Mouse (Mus musculus) ES-E14 (cell line): Measurements from ENCODE around the gene Dnajb8. TPM values are rescaled to one million over a fixed set of nuclear protein-coding genes. Genes with fewer than 3 reads are reported as not detected.

Experiments used
- DNase-seq: peaks from one replicate; pipeline ENCODE4 v3.0.0-alpha.2; 2013; ENCODE audit warnings: low read depth, low spot score
- H3K27ac ChIP-seq: 2 replicates; pipeline ENCODE4 v1.5.1; 2012; ENCODE audit warnings: low read depth, mild to moderate bottlenecking, low read length, moderate library complexity, mixed read lengths; ENCODE audit not compliant: poor library complexity, insufficient read depth, severe bottlenecking
- H3K36me3 ChIP-seq: 2 replicates; pipeline ENCODE4 v1.6.1; 2012; ENCODE audit warnings: mild to moderate bottlenecking, low read length, moderate library complexity, mixed read lengths; ENCODE audit not compliant: control insufficient read depth, poor library complexity, insufficient read depth, severe bottlenecking
- H3K4me1 ChIP-seq, 2 experiments: fragments of 150-350 bp in 1 of 2; sonication (generic) in 1 of 2; 2 replicates each; pipeline ENCODE4 v1.6.1; 2012; ENCODE audit warnings: low read length in 2 of 2, mild to moderate bottlenecking in 1 of 2, mixed read lengths in 1 of 2; ENCODE audit not compliant: control insufficient read depth in 2 of 2, insufficient read depth in 2 of 2, poor library complexity in 1 of 2
- H3K4me3 ChIP-seq, 2 experiments: fragments of 150-350 bp in 1 of 2; sonication (generic) in 1 of 2; 2 replicates each; pipeline ENCODE4 v1.5.1; 2012; ENCODE audit warnings: low read length in 2 of 2, low read depth in 1 of 2, mild to moderate bottlenecking in 1 of 2, mixed read lengths in 1 of 2; ENCODE audit not compliant: insufficient read depth in 1 of 2, poor library complexity in 1 of 2, severe bottlenecking in 1 of 2
- H3K9ac ChIP-seq: 2 replicates; pipeline ENCODE4 v1.6.1; 2012; ENCODE audit warnings: low read depth, mild to moderate bottlenecking, low read length, mixed read lengths; ENCODE audit not compliant: poor library complexity, insufficient read depth, severe bottlenecking
- H3K9me3 ChIP-seq: fragments of 150-350 bp; sonication (generic); 2 replicates; pipeline ENCODE4 v1.6.1; 2012; ENCODE audit warnings: low read depth, mild to moderate bottlenecking, low read length; ENCODE audit not compliant: control insufficient read depth, insufficient read depth
- CHD2 ChIP-seq: IDR thresholded peaks from 2 replicates; pipeline ENCODE4 v1.6.1; 2014; ENCODE audit warnings: mild to moderate bottlenecking, low read depth, low read length, inconsistent platforms
- HCFC1 ChIP-seq: IDR thresholded peaks from 2 replicates; pipeline ENCODE4 v1.6.1; 2012; ENCODE audit warnings: low read length, inconsistent platforms, borderline replicate concordance; ENCODE audit not compliant: insufficient read depth
- MAFK ChIP-seq: IDR thresholded peaks from 2 replicates; pipeline ENCODE4 v1.6.1; 2014; ENCODE audit warnings: mild to moderate bottlenecking, low read depth, low read length, inconsistent platforms; ENCODE audit not compliant: insufficient read depth
- ZC3H11A ChIP-seq: IDR thresholded peaks from 2 replicates; pipeline ENCODE4 v1.6.1; 2012; ENCODE audit warnings: low read depth, mild to moderate bottlenecking, inconsistent platforms, low read length, borderline replicate concordance
- ZNF384 ChIP-seq: IDR thresholded peaks from 2 replicates; pipeline ENCODE4 v1.6.1; 2012; ENCODE audit warnings: low read depth, low read length, inconsistent platforms
- in situ Hi-C, 2 experiments: fragments of 600-800 bp; cut with MboI; formaldehyde crosslinking; loops; one replicate each; pipeline ENCODE4 v1.15.1; 2025; ENCODE audit warnings: low sequenced_read_pairs in 2 of 2, inconsistent platforms in 1 of 2; ENCODE audit not compliant: unreplicated experiment in 2 of 2
- total RNA-seq: library from RNA; depleted of rRNA; stranded (reverse); fragments of 300-350 nt; gene quantifications from 2 replicates; pipeline ENCODE4 v1.2.3, GENCODE M21; 2012

The Dnajb8 gene
- total RNA-seq, 1 experiment = not detected

- Histone ChIP-seq H3K4me3 (peak overlapping the region in 1 of 2 experiments; percentile 2; a peak in 1 of 4 replicates), H3K9ac (no peak overlapping the region), H3K27ac (no peak overlapping the region), H3K9me3 (no peaks in the 10 kb centered on the region), H3K36me3 (no peaks in the 10 kb centered on the region), H3K4me1 (peaks cover 3 to 16% of the 10 kb centered on the region in 2 experiments; a peak in 3 of 4 replicates)
- in situ Hi-C loops = no loop called here
- DNase-seq = no peak
- TF ChIP-seq CHD2 (no peak), MAFK (no peak), ZNF384 (no peak), ZC3H11A (no peak), HCFC1 (no peak)
Measured at GRCm38 (mm10) chr6:88200693-88201609, 21.1 kb upstream of the Dnajb8 start.

GRCm38 (mm10) chr6:88201926-88202700, 20.0 kb upstream of the Dnajb8 start:
- H3K27ac ChIP-seq = no peak overlapping the region
- no peaks in the 10 kb centered on the region for H3K9me3 ChIP-seq
- in situ Hi-C loops = no loop called here
- no peak for DNase-seq
- H3K4me1 ChIP-seq = peaks cover 3 to 16% of the 10 kb centered on the region in 2 experiments; a peak in 3 of 4 replicates
- no peak for TF ChIP-seq CHD2
- TF ChIP-seq ZNF384 = no peak
- no peak for TF ChIP-seq ZC3H11A
- no peak for TF ChIP-seq MAFK
- no peak for TF ChIP-seq HCFC1
- H3K4me3 ChIP-seq = no peak overlapping the region
- H3K9ac ChIP-seq = no peak overlapping the region
- no peaks in the 10 kb centered on the region for H3K36me3 ChIP-seq

GRCm38 (mm10) chr6:88202921-88203690, 19.0 kb upstream of the Dnajb8 start:
- H3K9ac ChIP-seq = no peak overlapping the region
- H3K4me1 ChIP-seq = peaks cover 3 to 16% of the 10 kb centered on the region in 2 experiments; a peak in 3 of 4 replicates

DNA sequence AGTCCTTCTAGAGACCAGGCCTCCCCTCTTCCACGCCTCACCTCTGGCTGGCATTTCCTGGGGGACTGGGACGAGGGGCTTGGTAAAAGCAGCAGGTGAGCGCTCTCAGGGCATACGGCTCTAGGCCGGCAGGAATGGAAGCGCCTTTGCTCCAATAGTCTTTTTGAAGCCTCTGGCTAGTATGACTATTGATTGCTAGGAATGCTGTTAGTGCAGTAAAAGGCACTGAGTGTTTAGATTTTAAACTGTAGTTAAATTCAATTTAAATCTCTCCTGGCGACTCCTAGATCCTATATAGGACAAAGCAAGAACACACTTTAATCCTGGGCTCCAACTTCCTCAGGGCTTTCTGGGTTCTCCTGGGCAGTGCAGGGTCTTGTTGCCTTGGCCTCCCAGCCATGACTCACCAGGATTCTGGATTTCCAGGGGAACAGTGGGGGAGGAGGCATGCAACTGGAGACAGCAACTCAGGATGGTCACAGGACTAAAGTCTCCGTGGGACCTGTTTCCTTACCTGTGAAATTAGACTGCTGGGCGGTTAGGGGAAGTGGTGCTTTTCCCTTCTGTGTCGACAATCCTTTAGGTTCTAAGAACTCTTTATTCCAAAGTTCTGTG, 18.2 kb upstream of the Dnajb8 start:
- in situ Hi-C loops = no loop called here
- Histone ChIP-seq H3K4me3 (no peak overlapping the region), H3K36me3 (no peaks in the 10 kb centered on the region), H3K9me3 (no peaks in the 10 kb centered on the region), H3K4me1 (peaks cover 3 to 16% of the 10 kb centered on the region in 2 experiments; a peak in 3 of 4 replicates), H3K9ac (no peak overlapping the region), H3K27ac (no peak overlapping the region; the same call in 1 of the 2 replicates)
- DNase-seq = no peak
- no peak for TF ChIP-seq ZC3H11A
- no peak for TF ChIP-seq ZNF384
- TF ChIP-seq HCFC1 = no peak
- no peak for TF ChIP-seq CHD2
- TF ChIP-seq MAFK = no peak

More at GRCm38 (mm10) chr6:88202921-88203690, 19.0 kb upstream of the Dnajb8 start:
- in situ Hi-C loops = no loop called here
- Histone ChIP-seq H3K4me3 (no peak overlapping the region), H3K27ac (no peak overlapping the region), H3K9me3 (no peaks in the 10 kb centered on the region), H3K36me3 (no peaks in the 10 kb centered on the region)
- no peak for TF ChIP-seq HCFC1
- no peak for TF ChIP-seq MAFK
- TF ChIP-seq ZC3H11A = no peak
- no peak for TF ChIP-seq ZNF384
- no peak for TF ChIP-seq CHD2
- DNase-seq = no peak
